Mouse (Mus musculus) liver, postnatal 0 days (tissue): ENCODE results near the gene Hic1. TPM values are rescaled to one million over a fixed set of nuclear protein-coding genes. Genes with fewer than 3 reads are reported as not detected.

Experiments used
- ATAC-seq: fragments of 200-750 bp; cut with Nextera tagmentation; 2 replicates; pipeline ENCODE4 v1.8.0; 2017; ENCODE audit warnings: mild to moderate bottlenecking, moderate library complexity
- DNase-seq: peaks from one replicate; pipeline ENCODE4 v3.0.0-alpha.2; 2016
- H3K27ac ChIP-seq: fragments of 300-500 bp; sonication (generic); 2 replicates; pipeline ENCODE4 v1.5.1; 2014; ENCODE audit warnings: antibody characterized with exemption, moderate library complexity, mild to moderate bottlenecking, low read depth
- H3K27me3 ChIP-seq: fragments of 300-500 bp; sonication (generic); 2 replicates; pipeline ENCODE4 v1.6.1; 2014; ENCODE audit warnings: low read length, control low read depth, mixed read lengths; ENCODE audit not compliant: insufficient read depth
- H3K36me3 ChIP-seq: fragments of 300-500 bp; sonication (generic); replicated peaks from 2 replicates; pipeline ENCODE4 v1.6.1; 2014; ENCODE audit warnings: mild to moderate bottlenecking, control low read depth, low read length, moderate library complexity, mixed read lengths; ENCODE audit not compliant: insufficient read depth
- H3K4me1 ChIP-seq: fragments of 300-500 bp; sonication (generic); 2 replicates; pipeline ENCODE4 v1.6.1; 2014; ENCODE audit warnings: antibody characterized with exemption, mild to moderate bottlenecking, control low read depth; ENCODE audit not compliant: insufficient read depth
- H3K4me2 ChIP-seq: fragments of 300-500 bp; sonication (generic); 2 replicates; pipeline ENCODE4 v1.6.1; 2014; ENCODE audit warnings: low read depth, mild to moderate bottlenecking, low read length, moderate library complexity, mixed read lengths
- H3K4me3 ChIP-seq: fragments of 300-500 bp; sonication (generic); 2 replicates; pipeline ENCODE4 v1.5.1; 2014; ENCODE audit warnings: low read depth, low read length
- H3K9ac ChIP-seq: fragments of 300-500 bp; sonication (generic); replicated peaks from 2 replicates; pipeline ENCODE4 v1.6.1; 2014; ENCODE audit warnings: mild to moderate bottlenecking, moderate library complexity
- H3K9me3 ChIP-seq: fragments of 300-500 bp; sonication (generic); 2 replicates; pipeline ENCODE4 v1.6.1; 2016; ENCODE audit warnings: mild to moderate bottlenecking, control low read depth, low read length, mixed read lengths
- CTCF ChIP-seq: sonication (generic); IDR thresholded peaks from 2 replicates; pipeline ENCODE4 v1.5.1; 2016; ENCODE audit warnings: antibody characterized with exemption, low read depth
- EP300 ChIP-seq: IDR thresholded peaks from 2 replicates; pipeline ENCODE4 v1.6.1; 2016; ENCODE audit warnings: antibody characterized with exemption, low read depth, mild to moderate bottlenecking
- whole genome bisulfite sequencing: fragments of 180-500 bp; shearing (Covaris S2); extraction: QIAGEN DNeasy Blood & Tissue Kit; methylation state at CpG from one replicate; pipeline ENCODE4 v1.1.7; 2014; ENCODE audit not compliant: insufficient replicate concordance; 5-methylcytosine and 5-hydroxymethylcytosine counted together
- polyA plus RNA-seq: library from polyadenylated mRNA; unstranded; fragments of >200 nt; fragmentation: Nextera tagmentation; extraction: Ambion mirVana; gene quantifications from 2 replicates; pipeline ENCODE4 v1.2.1, GENCODE M21; 2015

Hic1 gene
- polyA plus RNA-seq, 1 experiment from 2014 or later, result 1.1 TPM

GRCm38 (mm10) chr11:75165441-75166192, 3.7 kb downstream of the Hic1 start:
- TF ChIP-seq CTCF (peak; percentile 90), EP300 (no peak)
- peak; percentile 38 for ATAC-seq
- H3K4me3 ChIP-seq, result peak overlapping the region; percentile 62; the same call in 1 of the 2 replicates
- peak overlapping the region; percentile 24 for H3K4me2 ChIP-seq
- H3K27me3 ChIP-seq, result peaks cover 64% of the 10 kb centered on the region
- H3K9ac ChIP-seq, result peak overlapping the region; percentile 34; the same call in 1 of the 2 replicates
- peaks cover 51% of the 10 kb centered on the region for H3K4me1 ChIP-seq
- peak; percentile 83 for DNase-seq
- WGBS, result 10% methylated on average over 53 of the region's 54 CpGs
- H3K27ac ChIP-seq, result no peak overlapping the region
- peaks cover 13% of the 10 kb centered on the region for H3K36me3 ChIP-seq
- no peaks in the 10 kb centered on the region for H3K9me3 ChIP-seq

GRCm38 (mm10) chr11:75164750-75165149, 4.6 kb downstream of the Hic1 start:
- Histone ChIP-seq H3K27ac (no peak overlapping the region), H3K27me3 (peaks cover 56% of the 10 kb centered on the region), H3K9me3 (no peaks in the 10 kb centered on the region), H3K4me2 (peak overlapping the region; percentile 24), H3K36me3 (peaks cover 20% of the 10 kb centered on the region), H3K9ac (no peak overlapping the region), H3K4me1 (peaks cover 44% of the 10 kb centered on the region), H3K4me3 (peak overlapping the region; percentile 62; the same call in 1 of the 2 replicates)
- DNase-seq, result peak; percentile 52
- WGBS, result 11% methylated on average over 15 of the region's 15 CpGs
- no peak for ATAC-seq
- TF ChIP-seq CTCF (peak; percentile 29; the same call in 1 of the 2 replicates), EP300 (no peak)

GRCm38 (mm10) chr11:75164051-75164450, 5.3 kb downstream of the Hic1 start:
- no peak for DNase-seq
- Histone ChIP-seq H3K4me3 (no peak overlapping the region), H3K27ac (peak overlapping the region; percentile 30; the same call in 1 of the 2 replicates), H3K9ac (no peak overlapping the region), H3K4me1 (peaks cover 41% of the 10 kb centered on the region), H3K4me2 (no peak overlapping the region), H3K9me3 (no peaks in the 10 kb centered on the region), H3K36me3 (peaks cover 21% of the 10 kb centered on the region), H3K27me3 (peaks cover 49% of the 10 kb centered on the region)
- 64% methylated on average over 2 of the region's 2 CpGs for WGBS
- no peak for ATAC-seq
- TF ChIP-seq EP300 (no peak), CTCF (no peak)

- peak overlapping the region; percentile 30; the same call in 1 of the 2 replicates for H3K27ac ChIP-seq
- DNase-seq, result peak; percentile 19
- TF ChIP-seq CTCF (no peak), EP300 (no peak)
- peak; percentile 9; the same call in 1 of the 2 replicates for ATAC-seq
- H3K9ac ChIP-seq, result no peak overlapping the region
- H3K9me3 ChIP-seq, result no peaks in the 10 kb centered on the region
- peaks cover 42% of the 10 kb centered on the region for H3K27me3 ChIP-seq
- peaks cover 39% of the 10 kb centered on the region for H3K4me1 ChIP-seq
- 55% methylated on average over 6 of the region's 6 CpGs for WGBS
- no peak overlapping the region for H3K4me2 ChIP-seq
- no peak overlapping the region for H3K4me3 ChIP-seq
- peaks cover 21% of the 10 kb centered on the region for H3K36me3 ChIP-seq
These were observed 5.9 kb downstream of the Hic1 start for GRCm38 (mm10) chr11:75163379-75163778.

- H3K27me3 ChIP-seq, result peaks cover 34% of the 10 kb centered on the region
- H3K27ac ChIP-seq, result no peak overlapping the region
- H3K9me3 ChIP-seq, result no peaks in the 10 kb centered on the region
- peaks cover 21% of the 10 kb centered on the region for H3K36me3 ChIP-seq
- H3K4me3 ChIP-seq, result no peak overlapping the region
- no peak for TF ChIP-seq CTCF
- no peak for TF ChIP-seq EP300
- 93% methylated on average over 12 of the region's 12 CpGs for WGBS
- peaks cover 36% of the 10 kb centered on the region for H3K4me1 ChIP-seq
- H3K4me2 ChIP-seq, result no peak overlapping the region
- ATAC-seq, result no peak
- peak; percentile 13 for DNase-seq
- H3K9ac ChIP-seq, result no peak overlapping the region
These were observed 6.7 kb downstream of the Hic1 start for GRCm38 (mm10) chr11:75162591-75163080.

- TF ChIP-seq EP300 (no peak), CTCF (no peak)
- Histone ChIP-seq H3K27ac (no peak overlapping the region), H3K4me1 (peaks cover 30% of the 10 kb centered on the region), H3K36me3 (peaks cover 21% of the 10 kb centered on the region), H3K9ac (no peak overlapping the region), H3K4me3 (no peak overlapping the region), H3K9me3 (no peaks in the 10 kb centered on the region), H3K27me3 (peaks cover 23% of the 10 kb centered on the region), H3K4me2 (no peak overlapping the region)
- DNase-seq, result no peak
- no peak for ATAC-seq
- 64% methylated on average over 4 of the region's 4 CpGs for WGBS
These were observed 7.8 kb downstream of the Hic1 start for GRCm38 (mm10) chr11:75161417-75162008.
